Mouse (Mus musculus) liver, embryonic 14.5 days (tissue): Measurements from ENCODE around the gene Pla2g10.
"Not testable (repeated sequence)": the region's sequence is repeated elsewhere in the genome, so short reads cannot be mapped to it uniquely, and the experiment has no call there.

Experiments
- CTCF ChIP-seq: IDR thresholded peaks from 2 replicates; pipeline ENCODE4 v1.5.1; 2016; ENCODE audit warnings: antibody characterized with exemption, low read depth, control low read depth
- EP300 ChIP-seq: IDR thresholded peaks from 2 replicates; pipeline ENCODE4 v1.6.1; 2016; ENCODE audit warnings: antibody characterized with exemption, low read depth

- not testable (repeated sequence) for TF ChIP-seq EP300, CTCF
Observed at GRCm38 (mm10) chr16:13748813-13749212, 18.0 kb upstream of the Pla2g10 start.
